Mouse (Mus musculus) thymus, postnatal 36 days (tissue): ENCODE results near the gene Rrp12.
"Not testable (repeated sequence)": the region's sequence is repeated elsewhere in the genome, so short reads cannot be mapped to it uniquely, and the experiment has no call there.

Experiments
- DNase-seq, 2 experiments: peaks; one replicate each; pipeline ENCODE4 v3.0.0; 2022; ENCODE audit warnings: mixed read lengths in 2 of 2

Rrp12 gene

DNA sequence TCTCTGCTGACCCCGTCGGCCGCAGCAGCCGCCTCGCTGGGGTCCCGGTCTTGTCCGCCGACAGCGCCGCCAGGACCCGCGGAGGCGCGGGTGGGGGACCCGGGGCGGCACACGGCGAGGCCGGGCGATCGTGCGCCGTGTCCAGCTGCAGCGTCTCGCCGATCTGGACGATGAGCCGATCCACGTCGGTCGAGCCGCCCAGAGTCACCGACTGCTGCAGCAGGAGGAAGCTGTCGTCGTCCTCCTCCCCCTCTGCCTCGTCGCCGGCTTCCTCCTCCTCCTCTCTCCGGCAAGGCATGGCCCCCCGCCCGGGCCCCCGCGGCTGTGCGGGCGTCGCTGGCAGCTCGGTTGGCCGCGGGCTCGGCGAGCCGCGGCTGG is 48.4 kb downstream of the Rrp12 start:
- DNase-seq, result not testable (repeated sequence)

DNA sequence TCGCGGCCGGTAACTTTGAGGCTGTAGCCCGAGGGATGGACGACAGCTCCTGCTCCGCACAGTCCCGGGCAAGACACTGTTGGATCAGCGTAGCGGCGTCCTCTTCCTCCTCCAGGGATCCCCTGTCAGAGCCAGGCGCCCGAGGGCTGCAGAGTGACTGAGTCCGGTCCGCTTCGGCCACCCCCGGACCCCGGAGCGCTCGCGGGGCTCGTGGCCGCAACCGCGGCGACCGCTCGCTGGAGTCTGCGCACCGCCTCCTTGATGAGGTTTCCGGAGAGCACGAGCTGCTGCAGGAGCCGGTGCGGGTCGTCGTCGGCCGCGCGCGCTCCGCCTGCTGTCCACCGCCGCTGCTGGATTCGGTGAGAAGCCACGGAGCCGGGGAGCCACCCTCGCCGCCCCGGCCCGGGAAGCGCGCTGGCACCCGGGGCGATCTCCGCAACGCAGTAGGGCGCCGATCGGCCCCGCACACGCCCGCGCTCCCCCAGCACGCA is 48.8 kb downstream of the Rrp12 start:
- peak; percentile 38 to 61 for DNase-seq

DNA sequence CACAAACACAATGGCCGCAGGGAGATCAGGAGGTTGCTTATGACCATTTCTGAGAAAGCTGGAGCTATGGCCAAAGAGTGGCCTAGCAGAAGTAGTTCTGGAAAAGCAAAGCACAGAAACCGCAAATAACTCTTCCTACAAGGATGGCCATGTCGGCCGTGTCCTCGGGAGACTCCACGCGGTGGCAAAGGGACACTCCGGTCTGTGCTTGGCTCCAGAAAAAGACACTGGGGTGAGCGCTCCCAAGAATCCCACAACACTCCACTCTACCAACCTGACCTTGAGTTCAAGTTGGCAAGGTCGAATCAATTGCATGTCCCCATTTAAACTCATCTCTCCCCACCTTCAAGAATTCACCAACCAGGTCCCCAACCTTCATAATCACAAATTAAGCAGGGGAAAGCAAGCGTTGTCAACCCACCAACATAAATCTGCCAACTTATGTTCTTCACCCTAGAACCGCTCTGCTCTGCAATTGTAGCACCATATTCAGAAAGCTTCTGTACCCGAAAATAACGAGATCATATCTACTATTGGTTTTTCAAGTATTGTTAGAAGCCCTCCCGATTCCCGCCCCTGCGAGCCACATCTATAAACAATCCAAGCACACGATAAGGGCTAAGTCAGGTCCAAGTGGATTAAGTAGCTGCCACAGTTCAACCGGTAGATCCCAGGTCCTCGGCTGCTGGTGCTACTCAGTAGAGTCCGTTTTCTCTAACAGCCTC is 49.4 kb downstream of the Rrp12 start:
- DNase-seq, result no peak

DNA sequence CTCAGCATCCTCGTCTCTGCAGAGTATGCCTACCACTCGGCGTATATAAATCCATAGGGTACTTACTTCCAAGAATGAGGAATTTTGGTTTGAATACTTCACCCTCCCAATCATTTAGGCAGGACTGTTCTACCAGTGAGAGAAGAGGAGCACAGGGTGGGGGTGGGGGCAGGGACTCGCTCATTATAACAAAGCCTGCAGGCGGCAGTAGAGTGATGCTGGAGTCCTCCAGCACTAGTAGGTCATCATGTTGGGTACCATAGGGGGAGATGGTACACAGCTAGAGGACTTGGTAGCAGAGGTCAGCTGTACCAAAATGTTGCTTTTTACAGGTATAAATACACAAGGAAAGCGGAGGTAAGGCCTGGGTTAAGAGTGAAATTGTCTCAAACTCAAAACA is 51.6 kb downstream of the Rrp12 start:
- DNase-seq, result no peak

DNA sequence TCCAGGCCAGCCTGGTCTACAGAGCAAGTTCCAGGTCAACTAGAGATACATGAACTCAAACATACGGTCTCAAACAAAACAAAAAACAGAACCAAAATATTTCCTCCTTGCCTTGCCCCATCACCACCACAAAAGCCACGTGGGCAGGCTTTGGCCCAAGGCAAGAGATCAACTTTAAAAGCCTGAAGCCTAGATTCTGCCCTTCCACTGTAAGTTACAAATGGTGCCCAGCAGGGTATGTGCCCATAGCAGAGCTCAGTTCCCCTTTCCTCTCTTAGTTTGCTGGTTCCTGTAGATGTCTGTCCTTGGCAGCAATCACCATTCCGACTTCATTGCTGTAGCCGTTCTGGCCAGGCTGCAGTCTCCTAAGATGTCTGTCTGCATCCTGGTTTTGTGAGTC is 53.3 kb downstream of the Rrp12 start:
- no peak for DNase-seq

DNA sequence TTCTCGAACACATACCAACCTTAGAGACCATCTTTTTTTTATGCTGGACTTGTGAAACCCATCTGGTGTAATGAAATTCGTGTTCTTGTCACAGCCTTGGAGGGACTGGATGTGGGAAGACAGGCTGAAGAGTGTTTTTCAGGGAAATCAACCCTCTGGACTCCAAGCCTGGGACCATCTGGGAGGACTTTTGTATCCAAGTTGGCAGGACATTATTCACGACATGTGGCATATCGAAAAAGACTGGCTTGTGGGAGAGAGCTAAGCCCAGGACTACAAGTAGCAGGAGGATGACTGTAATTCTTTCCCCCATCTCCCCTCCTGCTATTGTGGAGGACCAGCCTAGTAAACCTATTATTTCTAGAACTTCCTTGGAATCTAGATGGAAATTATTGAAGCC is 53.8 kb downstream of the Rrp12 start:
- DNase-seq, result no peak

DNA sequence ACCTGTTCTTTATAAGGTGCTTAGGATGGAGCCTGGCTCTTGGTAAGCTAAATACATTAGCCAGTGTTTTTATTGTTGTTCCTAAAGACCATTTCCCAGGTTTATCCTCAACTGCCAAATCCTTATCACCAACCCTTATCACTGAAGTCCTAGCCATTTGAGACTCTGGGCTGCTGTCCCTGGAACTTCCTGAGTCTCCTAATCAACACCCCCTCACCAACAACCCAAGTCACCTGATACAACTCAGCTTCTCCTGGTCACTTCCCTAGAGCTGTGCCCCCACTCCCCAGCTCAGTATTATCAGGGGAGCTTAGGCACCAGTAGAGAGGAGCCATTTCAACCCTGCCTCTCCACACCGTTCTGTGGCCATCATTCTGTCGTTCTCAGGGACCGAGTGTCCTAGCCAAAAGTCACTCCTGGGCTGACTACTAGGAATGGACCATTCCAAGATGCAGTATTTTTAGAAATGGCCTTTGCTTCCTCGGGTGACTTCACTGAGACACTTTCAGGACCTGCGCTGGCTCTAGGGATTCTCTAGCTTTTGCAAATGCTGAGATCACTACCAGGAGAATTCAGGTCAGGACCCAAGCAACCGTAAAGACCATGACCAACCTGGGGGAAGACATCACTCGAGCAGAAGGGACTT is 54.7 kb downstream of the Rrp12 start:
- DNase-seq, result no peak

DNA sequence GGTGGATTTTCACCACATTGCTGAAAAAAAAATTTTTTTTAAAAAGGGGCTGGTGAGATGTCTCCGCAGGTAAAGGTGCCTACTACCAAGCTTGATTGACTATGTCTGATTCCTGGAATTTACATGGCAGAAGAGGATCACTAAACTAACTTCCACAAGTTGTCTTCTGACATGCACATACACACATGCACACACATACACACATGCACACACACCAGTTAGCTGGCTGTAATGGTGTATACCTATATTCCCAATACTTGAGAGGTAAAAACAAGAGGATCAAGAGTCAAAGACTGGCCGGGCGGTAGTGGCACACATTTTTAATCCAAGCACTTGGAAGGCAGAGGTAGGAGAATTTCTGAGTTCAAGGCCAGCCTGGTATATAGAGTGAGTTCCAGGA is 56.3 kb downstream of the Rrp12 start:
- no peak for DNase-seq

DNA sequence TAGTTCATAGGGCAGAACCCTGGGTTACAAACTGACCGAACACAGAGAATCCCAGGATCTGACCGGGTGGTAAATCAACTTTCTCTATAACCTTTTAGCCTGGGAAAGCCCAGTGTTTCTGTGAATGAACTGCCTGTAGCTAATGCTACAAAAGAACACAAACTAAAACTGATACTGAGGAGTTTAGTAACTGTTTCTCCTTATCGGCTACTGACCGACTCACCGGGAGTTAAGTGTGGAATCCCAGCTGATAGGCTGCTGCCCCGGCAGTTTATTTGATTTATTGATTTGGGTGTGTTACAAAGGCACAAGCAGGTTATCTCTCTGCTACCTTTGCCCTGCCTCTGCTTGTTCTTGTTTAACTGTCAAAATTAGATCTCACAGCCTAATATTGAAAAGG is 57.2 kb downstream of the Rrp12 start:
- DNase-seq, result no peak

DNA sequence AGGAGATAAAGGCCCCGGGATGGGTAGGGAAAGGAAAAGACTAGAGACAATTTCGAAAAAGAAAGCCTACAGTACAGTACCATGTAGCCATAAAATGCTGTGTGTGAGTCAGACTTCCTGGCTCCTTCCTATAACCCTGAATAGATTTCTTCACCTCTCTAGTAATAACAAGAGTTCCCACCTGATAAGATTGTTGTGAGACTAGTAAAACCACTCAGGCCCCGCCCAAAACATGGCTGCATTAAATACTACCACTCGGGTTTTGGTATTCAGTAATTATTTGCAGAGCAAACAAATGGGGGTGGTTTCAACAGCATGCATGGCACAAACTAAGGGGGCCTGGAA is 58.1 kb downstream of the Rrp12 start:
- DNase-seq, result no peak

DNA sequence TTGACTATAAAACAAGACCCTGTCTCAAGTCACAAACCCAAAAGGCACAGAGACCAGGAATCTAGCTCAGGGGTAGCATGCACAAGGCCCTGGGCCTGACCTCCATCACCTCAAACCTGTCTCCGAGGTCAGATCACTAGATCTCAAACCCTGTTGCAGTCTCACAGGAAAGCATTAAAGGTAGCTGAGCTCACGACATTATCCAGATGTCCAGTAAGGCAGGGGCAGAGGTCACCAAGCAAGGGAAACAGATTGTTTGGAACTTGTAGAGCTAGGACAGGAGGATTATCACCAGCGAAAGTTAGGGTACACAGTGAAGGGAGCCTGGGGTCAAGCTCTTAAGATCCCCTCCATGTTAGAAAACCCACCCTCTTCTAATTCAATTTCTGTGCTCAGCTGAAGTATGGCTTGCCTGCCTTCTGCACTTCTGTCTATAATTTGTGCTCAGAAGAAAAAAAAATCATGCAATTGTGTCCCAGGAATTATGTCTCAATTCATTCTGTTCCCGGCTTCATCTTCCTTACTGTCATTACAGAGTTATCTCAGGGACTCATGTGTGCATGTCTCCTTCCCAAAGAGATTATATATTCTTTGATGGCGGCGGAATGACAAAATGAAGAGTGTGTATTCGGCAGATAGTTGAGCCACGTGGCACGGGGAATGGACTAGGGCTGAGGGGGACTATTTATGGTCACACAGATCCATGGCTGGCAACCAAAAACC is 58.6 kb downstream of the Rrp12 start:
- no peak for DNase-seq

DNA sequence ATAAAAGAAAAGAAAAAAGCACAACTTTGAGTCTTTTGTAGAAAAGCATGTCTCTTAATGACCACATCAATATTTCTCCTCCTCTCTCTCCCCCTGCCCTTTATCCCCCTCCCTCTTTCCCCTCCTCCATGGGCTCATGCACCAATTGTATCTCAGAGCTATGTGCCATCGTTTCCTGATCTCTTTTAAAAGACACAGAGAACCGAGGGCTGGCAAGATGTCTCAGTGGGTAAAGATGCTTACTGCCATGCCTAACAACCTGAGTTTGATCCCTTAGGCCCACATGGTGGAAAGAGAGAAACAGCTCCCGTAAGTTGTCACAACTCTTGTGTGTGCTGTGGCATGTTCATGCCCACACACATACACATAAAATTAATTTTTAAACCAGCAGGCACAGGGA is 59.3 kb downstream of the Rrp12 start:
- DNase-seq, result no peak

DNA sequence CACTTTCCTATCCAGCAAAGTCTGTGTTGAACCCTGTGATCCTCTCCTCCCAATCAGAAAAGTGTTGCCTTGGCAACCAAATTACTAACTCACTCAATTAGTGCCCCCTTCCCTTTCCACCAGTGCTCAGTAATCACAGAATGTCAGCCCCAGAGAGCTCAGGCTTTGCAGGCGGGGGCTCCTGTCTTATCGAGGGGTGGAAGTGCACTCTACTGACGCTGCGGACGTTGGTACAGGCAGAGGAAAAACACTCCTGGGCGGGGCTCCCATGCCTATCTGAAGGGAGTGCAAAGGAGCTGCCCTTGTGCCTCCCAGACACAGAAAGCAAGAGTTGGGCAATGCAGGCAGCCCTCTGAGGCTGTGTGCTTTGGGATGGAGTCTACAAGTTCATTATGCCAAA is 60.2 kb downstream of the Rrp12 start:
- peak in 1 of 2 experiments; percentile 18 for DNase-seq

DNA sequence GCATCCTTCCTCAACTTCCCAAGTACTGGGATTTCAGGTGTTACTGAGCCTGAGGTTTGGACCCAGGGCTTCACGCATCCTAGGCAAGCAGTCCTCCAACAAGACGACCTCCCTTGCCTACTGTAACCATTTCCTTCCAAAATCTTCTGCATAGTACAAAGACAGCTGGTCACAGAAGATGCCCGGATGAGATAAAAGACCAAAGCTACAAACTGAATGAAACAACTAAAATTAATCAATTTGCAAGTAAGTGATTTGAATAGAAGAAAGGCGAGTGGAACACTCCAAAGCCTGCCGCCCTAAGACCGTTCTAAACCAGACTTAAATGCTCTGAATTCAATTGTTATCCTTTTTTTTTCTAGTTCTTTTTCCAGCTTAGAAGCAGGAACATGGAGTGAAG is 60.6 kb downstream of the Rrp12 start:
- DNase-seq, result no peak

DNA sequence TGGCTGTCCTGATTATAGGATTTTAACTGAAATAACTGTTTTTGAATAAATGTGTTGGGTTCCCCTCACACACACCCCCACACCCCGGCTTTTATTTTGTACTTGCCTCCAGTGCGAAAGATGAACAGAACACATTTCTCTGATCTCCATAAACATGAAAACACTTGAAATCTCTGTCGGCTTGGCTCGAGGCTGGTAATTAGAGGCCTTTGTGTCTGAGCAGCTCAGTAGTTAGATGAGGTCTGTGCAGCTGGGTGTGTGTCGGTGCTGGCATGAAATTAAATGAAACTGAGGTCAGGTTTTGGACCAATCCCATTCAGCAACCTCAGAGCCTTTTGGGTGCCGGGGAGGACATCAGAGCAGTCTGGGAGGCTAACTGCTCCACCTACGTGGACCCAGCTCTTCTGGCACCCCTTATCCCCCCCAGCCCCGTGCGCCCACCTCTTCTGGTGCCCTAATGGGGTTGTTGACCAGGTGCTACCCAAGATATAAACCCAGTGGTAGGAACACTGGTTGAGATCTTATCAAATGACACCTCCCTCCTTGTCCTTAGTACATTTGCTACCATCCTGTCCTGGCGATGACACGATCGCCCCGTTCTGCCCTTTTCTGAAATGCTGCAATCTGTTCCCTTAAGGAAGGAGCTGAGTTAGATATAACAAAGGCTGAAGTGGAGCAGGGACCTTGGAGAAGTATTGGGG is 63.3 kb downstream of the Rrp12 start:
- no peak for DNase-seq

DNA sequence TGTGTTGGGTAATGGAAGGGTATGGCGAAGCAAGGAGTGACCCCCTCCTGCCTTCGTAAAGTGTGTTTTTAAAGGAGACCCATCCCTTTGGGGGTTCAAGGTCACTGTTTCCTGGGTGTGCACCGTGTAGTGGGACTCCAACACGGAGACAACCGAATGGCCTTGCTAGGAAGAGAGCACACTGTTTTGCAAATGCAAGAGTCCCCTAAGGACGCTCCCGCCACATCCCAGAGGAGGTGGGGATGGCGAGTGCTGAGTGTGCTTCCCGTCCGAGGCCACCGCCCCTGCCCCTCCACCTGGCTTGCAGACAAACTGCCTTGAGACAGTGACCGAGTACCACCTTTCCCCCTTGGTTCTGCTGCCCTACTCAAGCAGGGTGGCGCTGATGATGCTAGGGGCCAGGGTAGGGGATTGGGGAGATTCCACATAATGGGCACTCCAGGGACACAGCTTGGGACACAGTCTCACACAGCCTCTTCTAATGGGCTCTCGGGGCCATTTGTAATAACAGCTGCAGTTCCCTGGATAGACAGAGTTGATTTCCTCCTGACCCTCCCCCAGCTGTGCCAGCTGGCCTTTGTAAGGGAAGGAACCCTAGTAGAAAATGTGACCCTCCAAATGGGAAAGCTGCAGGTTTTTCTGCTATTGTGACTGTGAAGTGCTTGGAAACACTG is 64.1 kb downstream of the Rrp12 start:
- DNase-seq, result peak in 1 of 2 experiments; percentile 18

DNA sequence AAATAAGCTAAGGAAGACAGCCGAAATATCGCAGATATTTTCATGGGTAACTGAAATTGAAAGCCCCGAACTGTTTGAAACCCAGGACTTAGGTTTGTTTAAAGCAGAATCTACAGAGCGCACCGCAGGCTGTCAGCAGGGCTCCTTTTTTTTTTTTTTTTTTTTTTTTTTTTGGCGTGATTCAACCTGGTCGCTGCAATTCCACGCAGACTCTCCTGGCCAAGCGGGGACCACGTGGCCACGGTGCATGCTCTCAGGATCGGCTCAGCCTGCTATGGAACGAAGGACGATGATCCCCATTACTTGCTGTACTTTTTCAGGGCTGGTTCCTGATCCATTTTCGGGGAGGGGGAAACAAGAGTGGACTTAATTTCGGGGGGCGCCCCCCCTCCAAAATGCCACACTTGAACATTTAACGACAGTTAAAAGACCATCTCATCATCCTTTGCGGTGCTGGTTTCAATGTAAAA is 64.8 kb downstream of the Rrp12 start:
- DNase-seq, result peak in 1 of 2 experiments; percentile 13

DNA sequence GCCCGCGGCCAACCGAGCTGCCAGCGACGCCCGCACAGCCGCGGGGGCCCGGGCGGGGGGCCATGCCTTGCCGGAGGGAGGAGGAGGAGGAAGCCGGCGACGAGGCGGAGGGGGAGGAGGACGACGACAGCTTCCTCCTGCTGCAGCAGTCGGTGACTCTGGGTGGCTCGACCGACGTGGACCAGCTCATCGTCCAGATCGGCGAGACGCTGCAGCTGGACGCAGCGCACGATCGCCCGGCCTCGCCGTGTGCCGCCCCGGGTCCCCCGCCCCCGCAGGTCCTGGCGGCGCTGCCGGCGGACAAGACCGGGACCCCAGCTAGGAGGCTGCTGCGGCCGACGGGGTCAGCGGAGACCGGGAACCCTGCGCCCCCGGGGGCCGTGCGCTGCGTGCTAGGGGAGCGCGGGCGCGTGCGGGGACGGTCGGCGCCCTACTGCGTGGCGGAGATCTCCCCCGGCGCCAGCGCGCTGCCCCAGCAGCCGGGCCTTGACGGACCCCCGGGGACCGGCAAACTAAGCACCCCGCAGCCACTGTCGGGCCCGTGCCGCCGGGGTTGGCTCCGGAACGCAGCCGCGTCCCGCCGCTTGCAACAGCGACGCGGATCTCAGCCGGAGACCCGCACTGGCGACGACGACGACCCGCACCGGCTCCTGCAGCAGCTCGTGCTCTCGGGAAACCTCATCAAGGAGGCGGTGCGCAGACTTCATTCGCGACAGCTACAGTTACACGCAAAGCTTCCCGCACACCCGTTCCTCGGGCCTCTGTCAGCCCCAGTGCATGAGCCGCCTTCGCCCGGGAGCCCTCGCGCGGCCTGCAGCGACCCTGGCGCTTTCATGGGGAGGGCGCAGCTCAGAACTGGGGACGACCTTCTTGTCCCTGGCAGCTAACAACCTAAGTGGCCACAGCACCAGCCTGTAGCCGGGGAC is 65.6 kb downstream of the Rrp12 start:
- DNase-seq, result peak; percentile 89

DNA sequence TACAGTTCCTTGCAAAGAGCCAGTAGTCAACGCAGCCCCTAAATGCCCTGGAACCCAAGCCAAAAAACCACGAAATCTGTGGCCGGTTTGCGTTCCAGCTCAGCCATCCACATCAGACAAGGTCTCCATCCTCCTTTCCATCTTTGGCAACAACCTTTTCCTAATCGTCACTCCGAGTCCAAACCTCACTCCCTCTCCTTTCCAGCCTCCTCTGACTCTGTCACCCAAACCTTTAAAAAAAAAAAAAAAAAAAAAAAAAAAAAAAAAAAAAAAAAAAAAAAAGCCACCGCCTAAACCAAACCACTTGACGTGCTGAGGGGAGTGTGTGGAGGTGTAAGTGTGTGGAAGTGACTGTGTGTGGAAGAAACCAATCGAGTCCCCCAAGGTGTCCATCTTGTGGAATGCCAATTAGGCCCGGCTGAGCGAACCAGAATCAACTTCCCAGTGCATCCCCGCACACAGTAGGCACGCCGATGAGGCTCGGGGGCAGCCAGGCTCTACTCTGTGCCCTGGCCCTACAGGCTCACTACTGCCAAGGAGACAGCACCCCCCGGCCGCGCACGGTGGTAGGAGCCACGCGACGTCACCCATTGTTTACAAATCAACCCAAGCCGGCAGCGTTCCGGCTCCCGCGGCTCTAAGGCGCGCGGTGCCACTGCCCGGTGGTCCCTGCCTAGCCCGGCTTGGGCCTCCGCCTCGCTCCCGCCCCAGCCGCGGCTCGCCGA is 66.4 kb downstream of the Rrp12 start, which contains the start of gene Frat1:
Gene Frat1, plus strand, starts transcription at position 590 of the 725 bp plus-strand sequence.
- DNase-seq, result peak; percentile 90 to 93

DNA sequence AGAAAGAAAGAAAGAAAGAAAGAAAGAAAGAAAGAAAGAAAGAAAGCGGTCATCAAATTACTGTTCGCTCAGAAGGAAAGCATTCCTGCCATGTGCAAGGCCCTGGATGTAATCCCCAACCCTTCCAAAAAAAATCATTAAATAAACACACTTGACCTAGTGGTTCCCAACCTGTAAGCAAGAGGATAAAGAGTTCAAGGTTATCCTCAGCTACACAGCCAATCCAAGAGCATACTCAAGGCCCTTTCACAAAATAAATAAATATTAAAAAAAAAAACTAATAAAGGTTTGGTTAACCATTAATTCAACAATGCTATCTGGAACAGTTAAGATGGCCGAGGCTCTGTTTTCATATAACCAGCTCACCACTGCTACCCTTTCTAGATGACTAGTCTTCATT is 67.0 kb downstream of the Rrp12 start:
- DNase-seq, result no peak

DNA sequence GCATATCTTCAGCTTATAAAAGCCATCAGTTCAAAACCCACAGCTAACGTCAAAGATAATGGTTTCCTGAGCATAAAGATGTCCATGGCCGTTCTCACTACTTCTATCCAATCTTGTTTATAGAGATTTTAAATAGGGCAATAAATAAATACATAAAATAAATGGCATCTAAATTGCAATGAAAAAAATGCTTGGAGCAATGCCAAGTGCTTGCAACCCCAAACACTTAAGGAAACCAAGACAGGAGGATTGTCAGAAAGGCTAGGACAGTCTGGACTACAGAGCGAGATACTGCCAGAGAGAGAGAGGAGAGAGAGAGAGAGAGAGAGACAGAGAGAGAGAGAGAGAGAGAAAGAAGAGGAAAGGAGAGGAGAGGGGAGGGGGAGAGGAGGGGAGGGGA is 69.4 kb downstream of the Rrp12 start:
- no peak for DNase-seq
